Mouse (Mus musculus) myocyte (in vitro differentiated cells): Measurements from ENCODE around the gene B3galt6.

Experiments used
- CEBPB ChIP-seq: IDR thresholded peaks from 2 replicates; pipeline ENCODE4 v1.6.1; 2011; ENCODE audit warnings: mild to moderate bottlenecking, moderate library complexity; ENCODE audit not compliant: poor library complexity, insufficient read depth, severe bottlenecking
- POLR2A ChIP-seq: IDR thresholded peaks from one replicate; pipeline ENCODE4 v1.6.1; 2011; ENCODE audit warnings: low read depth, mild to moderate bottlenecking, control low read depth, moderate library complexity; ENCODE audit not compliant: insufficient read length
- SRF ChIP-seq: IDR thresholded peaks from one replicate; pipeline ENCODE4 v1.6.1; 2011; ENCODE audit warnings: low read depth; ENCODE audit not compliant: control insufficient read depth, insufficient read length
- TCF12 ChIP-seq: IDR thresholded peaks from one replicate; pipeline ENCODE4 v1.6.1; 2011; ENCODE audit warnings: mild to moderate bottlenecking, control low read depth; ENCODE audit not compliant: poor library complexity, insufficient read depth, severe bottlenecking
- USF1 ChIP-seq: IDR thresholded peaks from one replicate; pipeline ENCODE4 v1.6.1; 2011; ENCODE audit warnings: low read depth, mild to moderate bottlenecking, control low read depth, moderate library complexity

DNA sequence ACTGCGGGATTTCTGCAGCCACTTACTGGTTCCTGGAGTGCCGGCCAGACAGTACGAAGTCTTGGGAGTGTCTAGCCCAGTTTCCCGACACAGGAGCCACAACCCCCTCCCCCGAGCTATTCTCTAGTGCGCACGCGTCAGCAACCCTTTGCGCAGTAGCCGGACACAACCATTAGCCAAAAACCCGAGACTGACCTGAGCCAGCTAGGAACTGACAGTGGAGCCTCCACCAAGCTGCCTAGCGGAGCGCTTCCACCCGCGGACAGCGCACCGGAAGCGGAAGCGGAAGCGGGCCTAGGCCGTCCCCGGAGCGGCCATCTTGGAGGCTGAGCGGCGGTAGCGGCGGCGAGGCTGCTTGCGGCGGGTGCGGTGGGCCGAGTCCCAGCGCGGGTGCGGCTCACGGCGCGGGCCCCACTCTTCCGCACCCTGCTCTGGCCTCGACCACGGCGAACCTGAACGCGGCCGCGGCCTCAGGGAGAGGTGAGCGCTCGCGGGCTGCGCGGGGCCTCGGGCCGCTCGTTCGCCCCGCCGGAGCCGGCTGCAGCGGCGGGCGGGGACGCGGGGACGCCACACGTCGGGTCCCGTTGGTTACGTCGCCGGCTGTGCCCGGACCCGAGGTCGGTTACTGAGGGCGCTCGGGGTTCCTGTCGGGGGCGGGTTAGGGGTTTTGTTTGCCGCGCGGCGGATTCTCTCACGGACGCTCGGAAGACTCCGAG is 48.8 kb downstream of the B3galt6 start, which contains the start of gene Ube2j2:
- TF ChIP-seq TCF12 = no peak
- peak; percentile 87 for TF ChIP-seq POLR2A
- TF ChIP-seq CEBPB = no peak
- peak; percentile 61 for TF ChIP-seq SRF
- TF ChIP-seq USF1 = no peak
